19 mouse cellular contexts compared by ENCODE assay signal in genomic region chr19:12435011-12435416, GRCm38 (mm10). TPM values are rescaled to one million over a fixed set of nuclear protein-coding genes. Genes with fewer than 3 reads are reported as not detected.
DNase-seq lines count a peak whose midpoint lies in the region; ATAC-seq and TF ChIP-seq lines count a peak whose summit lies in the region.
"Had no signal": no experiment of that assay in that cellular context is flagged by ENCODE, and none has a peak within 500 bp of the region (broad histone marks: within the 10 kb centered on the region; RNA-seq: fewer than 3 reads in every experiment).

No protein-coding gene starts in this region.

- TF ChIP-seq POLR2A in bone marrow macrophage, adult 2 months (IDR thresholded peaks at IDR 0.05; ENCODE audit: borderline replicate concordance, low read depth, low read length) = no peak

- H3K27ac ChIP-seq in lung, postnatal 0 days (ENCODE audit: low read length) = no peak overlapping the region
- H3K27ac ChIP-seq in bone marrow macrophage, adult 2 months (ENCODE audit: insufficient read depth, low read depth, low read length) = peak overlapping the region; percentile 98
- peak overlapping the region; percentile 6 for H3K27ac ChIP-seq in liver, embryonic 16.5 days (ENCODE audit: low read length)
- H3K27ac ChIP-seq: embryonic facial prominence, embryonic 15.5 days; heart, embryonic 10.5 days; lung, embryonic 15.5 days; midbrain, embryonic 13.5 days had no signal

- ATAC-seq in lung, postnatal 0 days = no peak; the same call in 1 of the 2 replicates
- peak; percentile 37; the same call in 1 of the 2 replicates for ATAC-seq in liver, embryonic 16.5 days (ENCODE audit: low read depth)
- ATAC-seq: forebrain, embryonic 14.5 days; midbrain, embryonic 13.5 days had no signal

- TF ChIP-seq EP300 in lung, postnatal 0 days (IDR thresholded peaks at IDR 0.05) = no peak

- 70% methylated on average over 4 of the region's 4 CpGs for WGBS in lung, postnatal 0 days
- WGBS in liver, embryonic 16.5 days (ENCODE audit: insufficient replicate concordance) = 49% methylated on average over 4 of the region's 4 CpGs

- H3K27me3 ChIP-seq in lung, postnatal 0 days (replicated peaks; ENCODE audit: insufficient read depth, low read length) = no peaks in the 10 kb centered on the region
- H3K27me3 ChIP-seq in liver, embryonic 16.5 days (ENCODE audit: control insufficient read depth, insufficient read depth, low read depth, low read length) = no peaks in the 10 kb centered on the region; the same call in 1 of the 2 replicates
- no peaks in the 10 kb centered on the region for H3K27me3 ChIP-seq in splenic B cell, adult 2 months (ENCODE audit: control insufficient read depth, insufficient read depth, low read length, poor library complexity, severe bottlenecking)
- H3K27me3 ChIP-seq: embryonic facial prominence, embryonic 15.5 days; lung, embryonic 15.5 days; midbrain, embryonic 13.5 days had no signal

- H3K9me3 ChIP-seq in lung, postnatal 0 days (ENCODE audit: low read length) = no peaks in the 10 kb centered on the region
- H3K9me3 ChIP-seq in liver, embryonic 16.5 days (replicated peaks; ENCODE audit: control insufficient read depth, low read length) = no peaks in the 10 kb centered on the region
- H3K9me3 ChIP-seq: embryonic facial prominence, embryonic 15.5 days; heart, embryonic 10.5 days; lung, embryonic 15.5 days; midbrain, embryonic 13.5 days had no signal

- H3K4me2 ChIP-seq in lung, postnatal 0 days (replicated peaks; ENCODE audit: low read depth, low read length) = no peak overlapping the region
- H3K4me2 ChIP-seq in liver, embryonic 16.5 days (ENCODE audit: low read depth, low read length) = no peak overlapping the region
- H3K4me2 ChIP-seq: embryonic facial prominence, embryonic 15.5 days; lung, embryonic 15.5 days; midbrain, embryonic 13.5 days had no signal

- H3K9ac ChIP-seq in lung, postnatal 0 days (replicated peaks; ENCODE audit: low read depth) = no peak overlapping the region
- H3K9ac ChIP-seq in liver, embryonic 16.5 days (ENCODE audit: low read depth, low read length) = no peak overlapping the region
- H3K9ac ChIP-seq: embryonic facial prominence, embryonic 15.5 days; lung, embryonic 15.5 days; midbrain, embryonic 13.5 days had no signal

- H3K4me1 ChIP-seq in lung, postnatal 0 days (ENCODE audit: insufficient read depth, low read depth, low read length) = no peaks in the 10 kb centered on the region
- H3K4me1 ChIP-seq in bone marrow macrophage, adult 2 months (ENCODE audit: control insufficient read depth, insufficient read depth, low read length) = peaks cover 49% of the 10 kb centered on the region
- no peaks in the 10 kb centered on the region for H3K4me1 ChIP-seq in liver, embryonic 16.5 days (ENCODE audit: control insufficient read depth, low read depth, low read length)
- H3K4me1 ChIP-seq: embryonic facial prominence, embryonic 15.5 days; heart, embryonic 10.5 days; lung, embryonic 15.5 days; midbrain, embryonic 13.5 days had no signal

- peak; percentile 33 for DNase-seq in lung, postnatal 0 days (ENCODE audit: low spot score)
- DNase-seq in lung, postnatal 10 days = no peak
- DNase-seq in splenic B cell, adult 2 months (ENCODE audit: low read depth, low spot score) = peak; percentile 69
- DNase-seq in urinary bladder, postnatal 25 days (ENCODE audit: low spot score) = no peak
- no peak for DNase-seq in adrenal gland, postnatal 25 days
- DNase-seq: heart, postnatal 4 days; kidney, postnatal 10 days; thymus, adult 18-20 months had no signal

- no peaks in the 10 kb centered on the region for H3K36me3 ChIP-seq in lung, postnatal 0 days (ENCODE audit: insufficient read depth, low read length)
- H3K36me3 ChIP-seq in liver, embryonic 16.5 days (ENCODE audit: control insufficient read depth, insufficient read depth) = no peaks in the 10 kb centered on the region
- H3K36me3 ChIP-seq in splenic B cell, adult 2 months (ENCODE audit: control insufficient read depth, insufficient read depth, low read length, poor library complexity, severe bottlenecking) = no peaks in the 10 kb centered on the region
- H3K36me3 ChIP-seq: embryonic facial prominence, embryonic 15.5 days; heart, embryonic 10.5 days; lung, embryonic 15.5 days; midbrain, embryonic 13.5 days had no signal

- no peak overlapping the region for H3K4me3 ChIP-seq in lung, postnatal 0 days (ENCODE audit: low read depth, low read length)
- no peak overlapping the region for H3K4me3 ChIP-seq in bone marrow macrophage, adult 2 months (ENCODE audit: insufficient read depth, low read length)
- no peak overlapping the region for H3K4me3 ChIP-seq in liver, embryonic 16.5 days (ENCODE audit: low read depth, low read length)
- H3K4me3 ChIP-seq: embryonic facial prominence, embryonic 15.5 days; heart, embryonic 10.5 days; lung, embryonic 15.5 days; midbrain, embryonic 13.5 days had no signal

- TF ChIP-seq CTCF in lung, postnatal 0 days (IDR thresholded peaks at IDR 0.05) = no peak
- TF ChIP-seq CTCF in bone marrow macrophage, adult 2 months (IDR thresholded peaks at IDR 0.05; ENCODE audit: low read depth, low read length) = no peak

RNA-seq across cellular contexts. Expression of gene Pfpl, which starts 7.3 kb away (rescaled TPM):
- polyA plus RNA-seq in lung, postnatal 0 days (2015; fragmentation: Nextera tagmentation; extraction: Ambion mirVana) = not detected in 2 replicates
- polyA plus RNA-seq in bone marrow macrophage, adult 2 months (2012; ENCODE audit: insufficient read depth, insufficient read length, missing spikeins) = not detected in 2 replicates
- not detected in 2 replicates for polyA plus RNA-seq in liver, embryonic 16.5 days (2015; fragmentation: Nextera tagmentation; extraction: Ambion mirVana)
- total RNA-seq in adrenal gland, postnatal 25 days (2021) = not detected in 2 replicates
- total RNA-seq: adrenal gland, adult 18-20 months; gastrocnemius, adult 8-10 months; heart, postnatal 4 days; layer of hippocampus, postnatal 14 days; left cerebral cortex, postnatal 36 days had no signal
- polyA plus RNA-seq: embryonic facial prominence, embryonic 15.5 days; forebrain, embryonic 14.5 days; heart, embryonic 10.5 days; lung, embryonic 15.5 days; midbrain, embryonic 13.5 days had no signal

RNA-seq across cellular contexts. Expression of gene Olfr1441, which starts 17.8 kb away (rescaled TPM):
- polyA plus RNA-seq in lung, postnatal 0 days (2015; fragmentation: Nextera tagmentation; extraction: Ambion mirVana) = not detected in 2 replicates
- polyA plus RNA-seq in bone marrow macrophage, adult 2 months (2012; ENCODE audit: insufficient read depth, insufficient read length, missing spikeins) = not detected in 2 replicates
- polyA plus RNA-seq in liver, embryonic 16.5 days (2015; fragmentation: Nextera tagmentation; extraction: Ambion mirVana) = not detected in 2 replicates
- total RNA-seq in adrenal gland, postnatal 25 days (2021) = not detected in 2 replicates
- total RNA-seq: adrenal gland, adult 18-20 months; gastrocnemius, adult 8-10 months; heart, postnatal 4 days; layer of hippocampus, postnatal 14 days; left cerebral cortex, postnatal 36 days had no signal
- polyA plus RNA-seq: forebrain, embryonic 14.5 days; heart, embryonic 10.5 days; lung, embryonic 15.5 days; midbrain, embryonic 13.5 days had no signal

RNA-seq across cellular contexts. Expression of gene Mpeg1, which starts 25.6 kb away (rescaled TPM):
- 5.5 and 6.3 TPM in 2 replicates for polyA plus RNA-seq in lung, postnatal 0 days (2015; fragmentation: Nextera tagmentation; extraction: Ambion mirVana)
- 2,155 and 2,361 TPM in 2 replicates for polyA plus RNA-seq in bone marrow macrophage, adult 2 months (2012; ENCODE audit: insufficient read depth, insufficient read length, missing spikeins)
- polyA plus RNA-seq in liver, embryonic 16.5 days (2015; fragmentation: Nextera tagmentation; extraction: Ambion mirVana) = 2.3 and 2.5 TPM in 2 replicates
- total RNA-seq in adrenal gland, postnatal 25 days (2021) = 12.4 and 16.5 TPM in 2 replicates
- polyA plus RNA-seq: heart, embryonic 10.5 days had no signal

RNA-seq across cellular contexts. Expression of gene Olfr1440, which starts 47.9 kb away (rescaled TPM):
- not detected in 2 replicates for polyA plus RNA-seq in lung, postnatal 0 days (2015; fragmentation: Nextera tagmentation; extraction: Ambion mirVana)
- polyA plus RNA-seq in bone marrow macrophage, adult 2 months (2012; ENCODE audit: insufficient read depth, insufficient read length, missing spikeins) = not detected in 2 replicates
- polyA plus RNA-seq in liver, embryonic 16.5 days (2015; fragmentation: Nextera tagmentation; extraction: Ambion mirVana) = not detected in 2 replicates
- not detected in 2 replicates for total RNA-seq in adrenal gland, postnatal 25 days (2021)
- total RNA-seq: adrenal gland, adult 18-20 months; gastrocnemius, adult 8-10 months; heart, postnatal 4 days; layer of hippocampus, postnatal 14 days; left cerebral cortex, postnatal 36 days had no signal
- polyA plus RNA-seq: forebrain, embryonic 14.5 days; heart, embryonic 10.5 days; lung, embryonic 15.5 days; midbrain, embryonic 13.5 days had no signal

Comparison
In these comparisons a context has a peak if more than half of its experiments do, and no peak if none do; other contexts are left out.
1. DNase-seq: peak in lung, postnatal 0 days (single experiment) and splenic B cell, adult 2 months (single experiment); none in lung, postnatal 10 days (single experiment), urinary bladder, postnatal 25 days (single experiment) and adrenal gland, postnatal 25 days (single experiment).
2. RNA of gene Mpeg1, which starts 25.6 kb away (polyA plus RNA-seq): 2,155 to 2,361 TPM in bone marrow macrophage, adult 2 months; 5.5 to 6.3 TPM in lung, postnatal 0 days and 2.3 to 2.5 TPM in liver, embryonic 16.5 days; every median in the first group is over 100 times any median in the second.